Mouse (Mus musculus) liver, embryonic 11.5 days (tissue): ENCODE measurements around the gene Trim47. TPM values are rescaled to one million over a fixed set of nuclear protein-coding genes. Genes with fewer than 3 reads are reported as not detected.

Experiments used
- ATAC-seq: fragments of 200-750 bp; cut with Nextera tagmentation; replicated peaks from 2 replicates; pipeline ENCODE4 v1.8.0; 2017; ENCODE audit warnings: moderate number of reproducible peaks, mild to moderate bottlenecking, moderate TSS enrichment, moderate library complexity; ENCODE audit not compliant: low FRiP score
- DNase-seq: peaks from one replicate; pipeline ENCODE4 v3.0.0-alpha.2; 2017; ENCODE audit warnings: low spot score
- H3K27ac ChIP-seq: fragments of 300-500 bp; sonication (generic); 2 replicates; pipeline ENCODE4 v1.5.1; 2014; ENCODE audit warnings: mild to moderate bottlenecking, low read depth, low read length, control low read depth
- H3K27me3 ChIP-seq: fragments of 300-500 bp; sonication (generic); replicated peaks from 2 replicates; pipeline ENCODE4 v1.6.1; 2014; ENCODE audit warnings: low read length, mixed read lengths; ENCODE audit not compliant: control insufficient read depth, insufficient read depth
- H3K36me3 ChIP-seq: fragments of 300-500 bp; sonication (generic); 2 replicates; pipeline ENCODE4 v1.6.1; 2014; ENCODE audit warnings: mild to moderate bottlenecking, low read length, moderate library complexity, mixed read lengths; ENCODE audit not compliant: control insufficient read depth, insufficient read depth
- H3K4me1 ChIP-seq: fragments of 300-500 bp; sonication (generic); replicated peaks from 2 replicates; pipeline ENCODE4 v1.6.1; 2014; ENCODE audit warnings: low read length, mixed read lengths; ENCODE audit not compliant: control insufficient read depth, insufficient read depth
- H3K4me2 ChIP-seq: fragments of 300-500 bp; sonication (generic); 2 replicates; pipeline ENCODE4 v1.6.1; 2014; ENCODE audit warnings: mild to moderate bottlenecking, control low read depth, moderate library complexity
- H3K4me3 ChIP-seq: fragments of 300-500 bp; sonication (generic); 2 replicates; pipeline ENCODE4 v1.5.1; 2014; ENCODE audit warnings: low read depth, low read length, control low read depth
- H3K9ac ChIP-seq: fragments of 300-500 bp; sonication (generic); 2 replicates; pipeline ENCODE4 v1.6.1; 2014; ENCODE audit warnings: low read depth, low read length, control low read depth
- H3K9me3 ChIP-seq: fragments of 300-500 bp; sonication (generic); 2 replicates; pipeline ENCODE4 v1.6.1; 2016; ENCODE audit warnings: low read length, inconsistent platforms, mixed read lengths; ENCODE audit not compliant: control insufficient read depth
- WGBS: fragments of 180-500 bp; shearing (Covaris S2); extraction: QIAGEN DNeasy Blood & Tissue Kit; methylation state at CpG from one replicate; pipeline ENCODE4 v1.1.7; 2014; 5-methylcytosine and 5-hydroxymethylcytosine counted together
- polyA plus RNA-seq: library from polyadenylated mRNA; unstranded; fragments of >200 nt; fragmentation: Nextera tagmentation; extraction: Ambion mirVana; gene quantifications from 2 replicates; pipeline ENCODE4 v1.2.1, GENCODE M21; 2014

The Trim47 gene
- polyA plus RNA-seq, 1 experiment from 2014 or later, result 6.6 TPM

- H3K4me2 ChIP-seq, result no peak overlapping the region
- H3K27me3 ChIP-seq, result no peaks in the 10 kb centered on the region
- H3K36me3 ChIP-seq, result peaks cover 7% of the 10 kb centered on the region
- H3K27ac ChIP-seq, result no peak overlapping the region
- no peak for ATAC-seq
- DNase-seq, result no peak
- H3K9ac ChIP-seq, result no peak overlapping the region
- H3K4me1 ChIP-seq, result 0 out of 2 replicates have a peak, but pooled peaks cover 7% of the 10 kb centered on the region
- no peaks in the 10 kb centered on the region for H3K9me3 ChIP-seq
- no peak overlapping the region for H3K4me3 ChIP-seq
- 67% methylated on average over 9 of the region's 9 CpGs for WGBS
These were observed 36.0 kb upstream of the Trim47 start for GRCm38 (mm10) chr11:116163002-116163401.

GRCm38 (mm10) chr11:116162146-116162545, 35.1 kb upstream of the Trim47 start:
- no peak overlapping the region for H3K9ac ChIP-seq
- H3K4me2 ChIP-seq, result no peak overlapping the region
- H3K36me3 ChIP-seq, result peaks cover 13% of the 10 kb centered on the region
- H3K27me3 ChIP-seq, result no peaks in the 10 kb centered on the region
- no peak for ATAC-seq
- H3K9me3 ChIP-seq, result no peaks in the 10 kb centered on the region
- DNase-seq, result no peak
- 80% methylated on average over 10 of the region's 10 CpGs for WGBS
- no peak overlapping the region for H3K4me3 ChIP-seq
- 0 out of 2 replicates have a peak, but pooled peaks cover 7% of the 10 kb centered on the region for H3K4me1 ChIP-seq
- H3K27ac ChIP-seq, result no peak overlapping the region

- H3K27ac ChIP-seq, result no peak overlapping the region
- DNase-seq (no peak), ATAC-seq (no peak)
- H3K4me3 ChIP-seq, result no peak overlapping the region
- H3K36me3 ChIP-seq, result peaks cover 14% of the 10 kb centered on the region
- no peak overlapping the region for H3K4me2 ChIP-seq
- WGBS, result 62% methylated on average over 12 of the region's 12 CpGs
- H3K4me1 ChIP-seq, result 0 out of 2 replicates have a peak, but pooled peaks cover 5% of the 10 kb centered on the region
- no peaks in the 10 kb centered on the region for H3K27me3 ChIP-seq
- H3K9me3 ChIP-seq, result no peaks in the 10 kb centered on the region
- no peak overlapping the region for H3K9ac ChIP-seq
These were observed 34.3 kb upstream of the Trim47 start for GRCm38 (mm10) chr11:116161312-116161711.

GRCm38 (mm10) chr11:116150960-116151359, 23.9 kb upstream of the Trim47 start:
- Histone ChIP-seq H3K9ac (no peak overlapping the region; the same call in 1 of the 2 replicates), H3K9me3 (no peaks in the 10 kb centered on the region), H3K36me3 (peaks cover 52% of the 10 kb centered on the region), H3K27me3 (no peaks in the 10 kb centered on the region), H3K4me1 (peaks cover 12% of the 10 kb centered on the region), H3K27ac (peak overlapping the region; percentile 61), H3K4me2 (no peak overlapping the region), H3K4me3 (no peak overlapping the region)
- WGBS, result 69% methylated on average over 2 of the region's 2 CpGs
- DNase-seq (no peak), ATAC-seq (peak; percentile 84)

GRCm38 (mm10) chr11:116149341-116149740, 22.3 kb upstream of the Trim47 start:
- no peaks in the 10 kb centered on the region for H3K9me3 ChIP-seq
- peaks cover 55% of the 10 kb centered on the region for H3K36me3 ChIP-seq
- no peaks in the 10 kb centered on the region for H3K27me3 ChIP-seq
- DNase-seq (no peak), ATAC-seq (no peak)
- WGBS, result 85% methylated on average over 6 of the region's 6 CpGs
- no peak overlapping the region for H3K27ac ChIP-seq
- H3K9ac ChIP-seq, result no peak overlapping the region
- peaks cover 12% of the 10 kb centered on the region for H3K4me1 ChIP-seq
- H3K4me3 ChIP-seq, result no peak overlapping the region
- H3K4me2 ChIP-seq, result no peak overlapping the region

- WGBS, result 73% methylated on average over 20 of the region's 20 CpGs
- Histone ChIP-seq H3K4me2 (no peak overlapping the region), H3K9me3 (no peaks in the 10 kb centered on the region), H3K36me3 (peaks cover 55% of the 10 kb centered on the region), H3K9ac (no peak overlapping the region), H3K4me3 (no peak overlapping the region), H3K27me3 (no peaks in the 10 kb centered on the region), H3K27ac (no peak overlapping the region), H3K4me1 (peaks cover 12% of the 10 kb centered on the region)
- no peak for ATAC-seq
- no peak for DNase-seq
These were observed 21.8 kb upstream of the Trim47 start for GRCm38 (mm10) chr11:116148761-116149221.

- no peak overlapping the region for H3K4me3 ChIP-seq
- H3K27me3 ChIP-seq, result no peaks in the 10 kb centered on the region
- 84% methylated on average over 25 of the region's 25 CpGs for WGBS
- no peak overlapping the region for H3K4me2 ChIP-seq
- no peak for ATAC-seq
- H3K9me3 ChIP-seq, result no peaks in the 10 kb centered on the region
- no peak overlapping the region for H3K27ac ChIP-seq
- no peak overlapping the region for H3K9ac ChIP-seq
- H3K36me3 ChIP-seq, result peaks cover 46% of the 10 kb centered on the region
- H3K4me1 ChIP-seq, result peaks cover 26% of the 10 kb centered on the region
- DNase-seq, result no peak
These were observed 19.4 kb upstream of the Trim47 start for GRCm38 (mm10) chr11:116146294-116146985.

GRCm38 (mm10) chr11:116145481-116146293, 18.7 kb upstream of the Trim47 start:
- H3K36me3 ChIP-seq, result peaks cover 40% of the 10 kb centered on the region
- peaks cover 20% of the 10 kb centered on the region for H3K4me1 ChIP-seq
- H3K4me2 ChIP-seq, result no peak overlapping the region
- DNase-seq (no peak), ATAC-seq (no peak)
- no peak overlapping the region for H3K4me3 ChIP-seq
- no peaks in the 10 kb centered on the region for H3K9me3 ChIP-seq
- H3K27me3 ChIP-seq, result no peaks in the 10 kb centered on the region
- H3K27ac ChIP-seq, result peak overlapping the region; percentile 4; the same call in 1 of the 2 replicates
- 79% methylated on average over 18 of the region's 18 CpGs for WGBS
- no peak overlapping the region for H3K9ac ChIP-seq
